Mouse (Mus musculus) forebrain, embryonic 12.5 days (tissue): ENCODE data around the gene C3ar1. TPM values are rescaled to one million over a fixed set of nuclear protein-coding genes. Genes with fewer than 3 reads are reported as not detected.

Experiments used
- ATAC-seq: fragments of 200-750 bp; cut with Nextera tagmentation; 2 replicates; pipeline ENCODE4 v1.8.0; 2017; ENCODE audit warnings: moderate TSS enrichment; ENCODE audit not compliant: low FRiP score
- H3K27ac ChIP-seq: fragments of 300-500 bp; sonication (generic); 2 replicates; pipeline ENCODE4 v1.5.1; 2016; ENCODE audit warnings: mild to moderate bottlenecking
- H3K27me3 ChIP-seq: fragments of 300-500 bp; sonication (generic); 2 replicates; pipeline ENCODE4 v1.6.1; 2016; ENCODE audit warnings: mild to moderate bottlenecking
- H3K36me3 ChIP-seq: fragments of 300-500 bp; sonication (generic); replicated peaks from 2 replicates; pipeline ENCODE4 v1.6.1; 2016; ENCODE audit warnings: mild to moderate bottlenecking
- H3K4me1 ChIP-seq: fragments of 300-500 bp; sonication (generic); 2 replicates; pipeline ENCODE4 v1.6.1; 2016
- H3K4me2 ChIP-seq: fragments of 300-500 bp; sonication (generic); 2 replicates; pipeline ENCODE4 v1.6.1; 2016; ENCODE audit warnings: mild to moderate bottlenecking, moderate library complexity
- H3K4me3 ChIP-seq: fragments of 300-500 bp; sonication (generic); replicated peaks from 2 replicates; pipeline ENCODE4 v1.5.1; 2016; ENCODE audit warnings: mild to moderate bottlenecking
- H3K9ac ChIP-seq: fragments of 300-500 bp; sonication (generic); 2 replicates; pipeline ENCODE4 v1.6.1; 2016; ENCODE audit warnings: mild to moderate bottlenecking
- H3K9me3 ChIP-seq: fragments of 300-500 bp; sonication (generic); 2 replicates; pipeline ENCODE4 v1.6.1; 2016
- WGBS: fragments of 180-500 bp; shearing (Covaris S2); methylation state at CpG from one replicate; pipeline ENCODE4 v1.1.7; 2016; 5-methylcytosine and 5-hydroxymethylcytosine counted together
- microRNA-seq: library from miRNA; unstranded; fragments of <30 nt; microRNA quantifications from one replicate; pipeline ENCODE4, GENCODE M21; 2017
- polyA plus RNA-seq: library from polyadenylated mRNA; unstranded; fragments of >200 nt; fragmentation: Nextera tagmentation; extraction: Ambion mirVana; gene quantifications from 2 replicates; pipeline ENCODE4 v1.2.1, GENCODE M21; 2016

The C3ar1 gene
- polyA plus RNA-seq, 1 experiment from 2014 or later: 1.2 TPM

DNA sequence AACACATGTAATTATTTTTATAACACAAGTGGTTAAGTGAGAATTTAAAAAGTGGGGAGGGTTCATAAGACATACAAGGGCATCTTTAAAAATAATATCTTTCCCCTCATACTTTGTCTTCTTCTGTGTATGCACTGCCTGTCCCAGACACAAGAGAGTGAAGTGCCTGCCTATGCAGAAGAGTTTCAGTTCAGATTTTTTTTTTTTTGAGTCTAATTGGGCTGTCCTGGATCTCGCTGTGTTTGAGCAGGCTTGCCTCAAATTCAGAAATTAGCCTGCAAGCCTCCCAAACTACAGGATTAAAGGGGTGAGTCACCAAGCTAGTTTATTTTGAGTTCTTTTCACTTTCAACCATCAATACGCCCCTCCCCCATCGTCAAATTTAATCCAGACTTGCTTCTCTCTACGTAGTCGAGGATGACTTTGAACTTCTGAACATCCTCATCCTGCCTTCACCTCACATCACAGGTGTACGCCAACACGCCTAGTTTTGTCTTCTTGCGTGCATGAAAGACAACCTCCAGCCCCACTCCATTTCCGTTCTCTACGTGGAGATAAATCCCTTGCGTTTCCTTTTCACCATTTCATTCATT, 45.8 kb downstream of the C3ar1 start:
- WGBS: 1% methylated on average over 11 of the region's 11 CpGs
- Histone ChIP-seq H3K27ac (peak overlapping the region; percentile 99), H3K27me3 (no peaks in the 10 kb centered on the region), H3K4me1 (peaks cover 11% of the 10 kb centered on the region), H3K4me3 (peak overlapping the region; percentile 66), H3K9me3 (no peaks in the 10 kb centered on the region), H3K36me3 (no peaks in the 10 kb centered on the region), H3K9ac (peak overlapping the region; percentile 76), H3K4me2 (peak overlapping the region; percentile 65)
- ATAC-seq: peak; percentile 0; the same call in 1 of the 2 replicates

DNA sequence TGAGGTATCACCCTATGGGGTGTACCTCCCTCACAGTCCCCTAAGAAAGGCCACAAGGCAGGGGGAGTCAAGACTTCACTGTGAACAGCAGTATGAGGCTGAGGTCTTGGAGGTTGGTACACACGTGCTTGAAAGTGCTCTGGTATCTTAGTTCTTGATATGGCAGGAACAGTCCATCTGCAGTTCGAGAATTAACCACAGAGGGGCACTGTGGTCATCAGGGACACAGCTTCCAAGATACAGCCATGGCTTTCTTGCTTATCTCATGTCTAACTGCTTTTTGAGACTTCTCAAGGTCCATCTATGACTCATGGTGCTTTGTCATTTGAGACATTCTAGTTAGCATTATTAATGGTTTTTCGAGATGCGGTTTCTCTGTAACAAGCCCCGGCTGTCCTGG, 51.5 kb downstream of the C3ar1 start:
- peaks cover 18% of the 10 kb centered on the region for H3K27me3 ChIP-seq
- no peak overlapping the region for H3K27ac ChIP-seq
- peaks cover 17% of the 10 kb centered on the region; the same call in 1 of the 2 replicates for H3K4me1 ChIP-seq
- H3K4me3 ChIP-seq: no peak overlapping the region
- H3K9ac ChIP-seq: no peak overlapping the region
- ATAC-seq: no peak
- WGBS: 31% methylated on average over 5 of the region's 5 CpGs
- no peaks in the 10 kb centered on the region for H3K36me3 ChIP-seq
- no peaks in the 10 kb centered on the region for H3K9me3 ChIP-seq
- no peak overlapping the region for H3K4me2 ChIP-seq

DNA sequence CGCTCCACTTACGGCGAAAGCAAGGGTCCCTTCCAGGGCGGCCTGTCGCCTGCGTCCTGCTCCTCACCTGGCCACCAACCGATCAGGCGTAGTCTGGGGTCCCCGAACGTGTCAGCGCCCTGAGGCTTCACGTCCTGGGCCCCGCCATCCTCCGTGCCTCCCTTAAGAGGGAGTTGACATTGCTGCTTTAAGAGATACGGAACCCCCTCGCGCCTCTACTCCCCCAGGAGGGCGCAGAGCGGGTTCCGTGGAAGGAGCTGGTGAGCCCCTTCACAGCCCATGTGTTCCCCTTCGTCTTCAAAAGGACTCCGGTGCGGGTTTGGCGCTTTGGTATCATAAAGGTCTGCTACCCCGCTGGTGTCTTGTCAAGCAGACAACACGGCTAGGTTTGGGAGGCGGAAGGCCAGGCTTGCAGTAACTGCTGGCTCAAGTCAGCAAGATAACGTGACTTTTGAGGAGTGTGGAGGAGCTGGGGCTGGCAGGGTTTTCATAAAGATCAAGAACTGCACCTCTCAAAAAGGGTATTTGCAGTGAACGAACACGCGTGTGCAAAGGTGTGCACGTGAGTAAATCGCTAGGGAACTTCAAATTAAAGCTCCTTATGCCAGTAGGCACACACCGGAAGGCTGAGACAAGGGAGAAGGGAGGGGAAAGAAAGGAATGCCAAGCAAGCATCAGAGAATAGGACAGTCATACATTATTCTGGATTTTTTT, 54.0 kb downstream of the C3ar1 start:
- Histone ChIP-seq H3K4me1 (peaks cover 17% of the 10 kb centered on the region; the same call in 1 of the 2 replicates), H3K4me3 (peak overlapping the region; percentile 54), H3K27me3 (peaks cover 18% of the 10 kb centered on the region), H3K36me3 (no peaks in the 10 kb centered on the region), H3K27ac (no peak overlapping the region), H3K9me3 (no peaks in the 10 kb centered on the region), H3K9ac (peak overlapping the region; percentile 66), H3K4me2 (peak overlapping the region; percentile 94)
- peak; percentile 54 for ATAC-seq
- WGBS: 2% methylated on average over 34 of the region's 34 CpGs

DNA sequence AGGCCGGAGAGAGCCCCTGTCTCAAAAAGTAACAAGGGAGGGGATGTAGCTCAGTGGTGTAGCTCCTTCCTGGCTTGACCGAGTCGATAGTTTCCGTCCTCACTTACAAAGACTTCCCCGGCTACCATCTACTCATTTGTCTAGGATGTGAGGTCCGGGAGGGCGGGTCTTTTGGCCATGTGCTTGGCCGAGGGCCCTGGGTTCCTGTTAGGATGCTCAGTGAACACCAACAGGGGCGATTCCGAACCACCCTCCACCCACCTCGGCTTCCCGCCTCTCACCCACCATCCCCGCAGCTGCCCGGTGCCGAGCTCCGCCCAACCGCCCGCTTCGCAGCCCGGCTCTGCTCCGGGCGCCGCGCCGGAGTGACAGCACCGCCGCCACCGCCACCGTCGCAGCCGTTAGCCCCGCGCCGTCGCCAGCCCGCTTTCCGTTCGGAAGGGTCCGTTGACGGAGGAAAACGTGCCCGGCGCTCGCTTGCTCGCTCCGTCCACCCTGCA, 54.6 kb downstream of the C3ar1 start, which contains the start of gene Slc2a3:
TSS of gene Slc2a3 (minus strand) at position 340 of the 500 bp plus-strand sequence.
- under 1% methylated on average over 46 of the region's 46 CpGs for WGBS

DNA sequence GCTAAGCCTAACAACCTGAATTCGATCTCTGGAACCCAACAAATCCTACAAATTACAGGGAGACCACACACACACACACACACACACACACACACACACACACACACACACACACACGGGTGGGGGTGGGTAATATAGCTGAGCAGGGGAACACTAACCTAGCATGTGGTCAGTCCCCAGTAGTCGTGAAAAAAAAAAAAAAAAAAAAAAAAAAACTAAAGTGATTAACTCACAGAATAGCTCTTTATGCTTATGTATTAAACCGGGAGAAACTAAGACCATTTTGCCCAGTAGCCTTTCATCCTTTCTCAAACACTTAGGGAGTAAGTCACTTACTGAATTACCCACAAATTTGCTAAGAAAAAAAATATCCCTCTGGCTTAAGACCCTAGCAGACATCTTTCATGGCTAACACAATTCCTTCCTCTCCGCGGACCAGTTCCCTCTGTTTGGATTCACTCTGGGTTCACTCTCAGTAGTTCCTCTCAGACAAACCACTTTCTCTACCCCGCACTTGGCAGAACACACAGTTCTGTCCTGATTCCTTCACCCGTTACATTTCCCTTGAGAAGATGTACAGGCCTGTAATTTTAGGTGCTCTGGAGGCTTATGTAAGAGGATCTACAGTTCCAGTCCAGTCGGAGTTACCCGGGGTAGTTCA, 55.2 kb downstream of the C3ar1 start:
- peak overlapping the region; percentile 94 for H3K4me2 ChIP-seq
- H3K9me3 ChIP-seq: no peaks in the 10 kb centered on the region
- H3K36me3 ChIP-seq: no peaks in the 10 kb centered on the region
- no peak overlapping the region for H3K27ac ChIP-seq
- ATAC-seq: no peak
- WGBS: 42% methylated on average over 10 of the region's 10 CpGs
- peak overlapping the region; percentile 66 for H3K9ac ChIP-seq
- H3K4me3 ChIP-seq: peak overlapping the region; percentile 54
- H3K27me3 ChIP-seq: peaks cover 18% of the 10 kb centered on the region
- peaks cover 17% of the 10 kb centered on the region; the same call in 1 of the 2 replicates for H3K4me1 ChIP-seq

More for the DNA sequence above, 54.6 kb downstream of the C3ar1 start, which contains the start of gene Slc2a3:
- H3K4me2 ChIP-seq: peak within 1 kb of the TSS; percentile 94
- H3K27me3 ChIP-seq: peaks cover 18% of the 10 kb centered on the region
- peaks cover 17% of the 10 kb centered on the region; the same call in 1 of the 2 replicates for H3K4me1 ChIP-seq
- peak within 1 kb of the TSS; percentile 66 for H3K9ac ChIP-seq
- H3K36me3 ChIP-seq: no peaks in the 10 kb centered on the region
- no peak within 1 kb of the TSS for H3K27ac ChIP-seq
- H3K9me3 ChIP-seq: no peaks in the 10 kb centered on the region
- peak; percentile 79 for ATAC-seq
- peak within 1 kb of the TSS; percentile 54 for H3K4me3 ChIP-seq

Small RNAs within 50 kb of the gene (microRNA-seq; reads per million reads assigned to microRNA genes)
- gene Mir7231: not detected

Other genes starting within 250 kb of the C3ar1 start
- gene Gdf3, start 246.1 kb downstream of the C3ar1 start, polyA plus RNA-seq: 0.12 TPM in 1 of 2 replicates, not detected in the other
- not detected in 2 replicates for gene Dppa3, start 229.8 kb downstream of the C3ar1 start, polyA plus RNA-seq
- gene Nanog, start 148.7 kb downstream of the C3ar1 start, polyA plus RNA-seq: 0.19 and 0.22 TPM in 2 replicates
- gene Slc2a3, start 54.5 kb downstream of the C3ar1 start, polyA plus RNA-seq: 17.7 and 24.2 TPM in 2 replicates
- 5.7 and 5.8 TPM in 2 replicates for gene Foxj2, start 36.2 kb downstream of the C3ar1 start, polyA plus RNA-seq
- gene Necap1, start 18.3 kb upstream of the C3ar1 start, polyA plus RNA-seq: 67.0 and 73.4 TPM in 2 replicates
- gene Clec4a1, start 65.7 kb upstream of the C3ar1 start, polyA plus RNA-seq: 0.67 and 0.87 TPM in 2 replicates
- gene Clec4a3, start 96.4 kb upstream of the C3ar1 start, polyA plus RNA-seq: 0.38 and 0.59 TPM in 2 replicates
- gene Clec4a4, start 134.2 kb upstream of the C3ar1 start, polyA plus RNA-seq: not detected in 2 replicates
- not detected in 2 replicates for gene Clec4b1, start 193.8 kb upstream of the C3ar1 start, polyA plus RNA-seq